Mouse (Mus musculus) myocyte (in vitro differentiated cells): Measurements from ENCODE around the gene Artn. TPM values are rescaled to one million over a fixed set of nuclear protein-coding genes. Genes with fewer than 3 reads are reported as not detected.

ENCODE experiments used
- H3K27me3 ChIP-seq: one replicate; pipeline ENCODE4 v1.6.1; 2011; ENCODE audit not compliant: control insufficient read depth, insufficient read depth, insufficient read length
- H3K36me3 ChIP-seq: one replicate; pipeline ENCODE4 v1.6.1; 2011; ENCODE audit not compliant: control insufficient read depth, insufficient read depth
- H3K4me2 ChIP-seq: one replicate; pipeline ENCODE4 v1.6.1; 2011; ENCODE audit warnings: low read depth, control low read depth
- H3K4me3 ChIP-seq: one replicate; pipeline ENCODE4 v1.5.1; 2011; ENCODE audit warnings: mild to moderate bottlenecking, control low read depth, moderate library complexity
- H3K79me2 ChIP-seq: one replicate; pipeline ENCODE4 v1.6.1; 2011; ENCODE audit not compliant: control insufficient read depth, insufficient read depth
- H3ac ChIP-seq: one replicate; pipeline ENCODE4 v1.6.1; 2011; ENCODE audit not compliant: control insufficient read depth, insufficient read length
- CEBPB ChIP-seq: IDR thresholded peaks from 2 replicates; pipeline ENCODE4 v1.6.1; 2011; ENCODE audit warnings: mild to moderate bottlenecking, moderate library complexity; ENCODE audit not compliant: poor library complexity, insufficient read depth, severe bottlenecking
- E2F4 ChIP-seq: IDR thresholded peaks from one replicate; pipeline ENCODE4 v1.6.1; 2011; ENCODE audit warnings: mild to moderate bottlenecking, control low read depth, moderate library complexity; ENCODE audit not compliant: insufficient read depth
- MAX ChIP-seq: IDR thresholded peaks from one replicate; pipeline ENCODE4 v1.6.1; 2011; ENCODE audit warnings: low read depth, mild to moderate bottlenecking, control low read depth
- MYOD1 ChIP-seq, 3 experiments: IDR thresholded peaks; one replicate each; pipeline ENCODE4 v1.6.1; 2011; ENCODE audit warnings: control low read depth in 2 of 3, low read depth in 2 of 3, mild to moderate bottlenecking in 2 of 3, moderate library complexity in 1 of 3; ENCODE audit not compliant: insufficient read length in 2 of 3, control insufficient read depth in 1 of 3
- MYOG ChIP-seq, 3 experiments: IDR thresholded peaks; one replicate each; pipeline ENCODE4 v1.6.1; 2011; ENCODE audit warnings: control low read depth in 2 of 3, low read depth in 2 of 3, mild to moderate bottlenecking in 2 of 3; ENCODE audit not compliant: insufficient read length in 2 of 3, control insufficient read depth in 1 of 3, insufficient read depth in 1 of 3
- POLR2A ChIP-seq: IDR thresholded peaks from one replicate; pipeline ENCODE4 v1.6.1; 2011; ENCODE audit warnings: low read depth, mild to moderate bottlenecking, control low read depth, moderate library complexity; ENCODE audit not compliant: insufficient read length
- POLR2AphosphoS2 ChIP-seq: IDR thresholded peaks from one replicate; pipeline ENCODE4 v1.6.1; 2011; ENCODE audit warnings: low read depth, control low read depth; ENCODE audit not compliant: insufficient read length
- REST ChIP-seq: IDR thresholded peaks from one replicate; pipeline ENCODE4 v1.6.1; 2011; ENCODE audit warnings: mild to moderate bottlenecking, control low read depth, moderate library complexity; ENCODE audit not compliant: insufficient read depth, insufficient read length
- SRF ChIP-seq: IDR thresholded peaks from one replicate; pipeline ENCODE4 v1.6.1; 2011; ENCODE audit warnings: low read depth; ENCODE audit not compliant: control insufficient read depth, insufficient read length
- TCF12 ChIP-seq: IDR thresholded peaks from one replicate; pipeline ENCODE4 v1.6.1; 2011; ENCODE audit warnings: mild to moderate bottlenecking, control low read depth; ENCODE audit not compliant: poor library complexity, insufficient read depth, severe bottlenecking
- TCF3 ChIP-seq: IDR thresholded peaks from one replicate; pipeline ENCODE4 v1.6.1; 2011; ENCODE audit warnings: low read depth, control low read depth; ENCODE audit not compliant: insufficient read length
- USF1 ChIP-seq: IDR thresholded peaks from one replicate; pipeline ENCODE4 v1.6.1; 2011; ENCODE audit warnings: low read depth, mild to moderate bottlenecking, control low read depth, moderate library complexity
- polyA plus RNA-seq: library from polyadenylated mRNA; unstranded; fragments of >200 nt; fragmentation: generic; extraction: Trizol; gene quantifications from one replicate; pipeline ENCODE4 v1.2.1, GENCODE M21; 2012; ENCODE audit warnings: missing spikeins

The Artn gene
- polyA plus RNA-seq, 1 experiment: 15.9 TPM

DNA sequence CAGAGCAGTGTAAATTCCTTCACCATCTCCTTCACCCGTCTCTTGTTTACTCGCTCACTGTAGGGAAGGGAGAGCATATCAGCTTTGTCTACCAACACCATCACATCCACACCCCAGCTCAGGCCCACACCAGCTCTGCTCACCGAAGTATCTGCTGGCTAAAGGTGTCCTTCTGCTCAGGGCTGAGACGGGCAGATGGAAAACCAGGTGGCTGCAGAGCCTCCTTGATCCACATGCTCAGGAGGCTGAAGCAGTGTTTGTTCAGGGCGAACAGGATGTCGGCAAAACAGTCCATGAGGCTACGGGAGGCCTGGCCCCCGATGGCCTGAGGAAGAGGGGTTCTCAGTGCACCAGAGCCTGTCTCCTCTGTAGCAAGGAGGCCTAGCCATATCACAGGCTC lies 35.0 kb downstream of the Artn start:
- no peak overlapping the region for H3K4me2 ChIP-seq
- H3K36me3 ChIP-seq: peaks cover 25% of the 10 kb centered on the region
- no peaks in the 10 kb centered on the region for H3K79me2 ChIP-seq
- TF ChIP-seq E2F4 (no peak), POLR2AphosphoS2 (no peak), USF1 (no peak), CEBPB (no peak), REST (no peak), TCF3 (no peak), MYOG (IDR thresholded peaks at IDR 0.05; ENCODE audit: control insufficient read depth in 1 of 3, insufficient read depth in 1 of 3, insufficient read length in 2 of 3, low read depth in 2 of 3) (no peak), POLR2A (no peak), SRF (no peak)
- no peak overlapping the region for H3K4me3 ChIP-seq
- no peak overlapping the region for H3ac ChIP-seq
- no peaks in the 10 kb centered on the region for H3K27me3 ChIP-seq

DNA sequence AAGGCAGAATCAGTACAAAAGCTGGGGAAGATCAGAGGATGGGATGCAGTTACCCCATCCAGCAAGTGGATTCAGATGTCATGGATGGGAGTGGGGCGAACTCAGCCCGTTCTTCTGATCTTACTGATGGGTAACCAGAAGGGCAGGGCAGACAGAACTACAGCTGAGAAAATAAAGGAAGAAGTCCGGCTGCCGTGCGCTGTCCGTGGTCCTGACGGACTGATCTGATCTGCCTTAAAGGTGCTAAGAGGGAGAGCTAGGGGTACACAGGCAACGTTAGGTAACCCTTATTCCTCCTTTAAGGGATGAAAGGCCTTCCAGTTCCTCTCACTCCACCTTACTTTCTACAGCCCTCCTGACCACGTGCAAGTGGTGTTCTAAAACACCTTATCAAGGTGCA lies 36.2 kb downstream of the Artn start:
- H3K79me2 ChIP-seq: no peaks in the 10 kb centered on the region
- peaks cover 16% of the 10 kb centered on the region for H3K36me3 ChIP-seq
- no peaks in the 10 kb centered on the region for H3K27me3 ChIP-seq
- H3K4me2 ChIP-seq: no peak overlapping the region
- peak; percentile 96 for TF ChIP-seq REST
- no peak for TF ChIP-seq SRF
- TF ChIP-seq POLR2AphosphoS2: peak; percentile 32
- TF ChIP-seq MYOD1 (IDR thresholded peaks at IDR 0.05; ENCODE audit: control insufficient read depth in 1 of 3, insufficient read length in 2 of 3, low read depth in 2 of 3): no peak
- H3ac ChIP-seq: no peak overlapping the region
- H3K4me3 ChIP-seq: no peak overlapping the region

DNA sequence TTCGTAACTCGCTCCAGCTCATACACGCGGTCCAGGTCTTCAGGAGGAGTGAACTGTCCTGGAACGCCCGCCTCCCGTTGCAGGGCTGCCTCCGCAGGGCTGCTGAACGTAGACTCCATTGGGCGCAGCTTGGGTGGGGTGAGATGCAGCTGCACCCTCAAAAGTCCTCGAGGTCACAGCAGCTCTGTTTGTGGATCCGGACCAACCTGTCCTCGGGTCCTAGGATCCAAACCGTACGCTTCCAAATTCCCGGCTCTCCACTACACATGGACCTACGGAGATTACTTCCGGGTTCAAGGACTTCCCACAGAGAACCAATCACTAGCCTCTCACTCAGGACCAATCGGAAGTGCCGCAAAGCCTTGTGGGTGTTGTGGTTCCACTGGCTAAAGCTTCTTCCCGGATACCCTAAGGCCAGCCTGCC lies 37.8 kb downstream of the Artn start, which contains the start of gene Dph2:
TSS of gene Dph2 (minus strand) at position 295 of the 424 bp plus-strand sequence.
- peak within 1 kb of the TSS; percentile 68 for H3K4me2 ChIP-seq
- H3K36me3 ChIP-seq: peaks cover 8% of the 10 kb centered on the region
- no peak within 1 kb of the TSS for H3ac ChIP-seq
- peak within 1 kb of the TSS; percentile 40 for H3K4me3 ChIP-seq
- H3K79me2 ChIP-seq: peaks cover 3% of the 10 kb centered on the region
- peak; percentile 50 for TF ChIP-seq E2F4
- no peak for TF ChIP-seq MYOD1 (IDR thresholded peaks at IDR 0.05; ENCODE audit: control insufficient read depth in 1 of 3, insufficient read length in 2 of 3, low read depth in 2 of 3)
- no peaks in the 10 kb centered on the region for H3K27me3 ChIP-seq

DNA sequence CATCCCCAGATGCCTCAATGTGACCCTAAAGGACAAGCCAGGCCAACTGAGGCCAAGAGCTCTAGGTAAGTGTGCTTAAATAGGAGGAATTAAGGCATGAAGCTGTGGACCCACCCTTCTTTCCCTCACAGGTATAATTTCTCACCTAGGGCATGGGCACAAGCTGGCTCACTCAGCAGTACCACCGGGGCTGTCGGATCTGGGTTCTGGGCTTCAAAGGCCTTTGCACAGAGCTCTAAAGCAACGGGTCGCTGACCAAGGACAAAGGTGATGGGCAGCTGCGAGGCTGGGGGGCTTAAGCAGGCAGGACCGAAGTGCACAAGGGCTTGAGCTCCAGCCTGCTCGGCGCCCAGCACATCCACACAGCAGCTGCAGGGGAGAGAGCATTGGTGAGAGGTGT lies 38.8 kb downstream of the Artn start:
- no peak for TF ChIP-seq MAX
- no peak for TF ChIP-seq REST
- TF ChIP-seq USF1: no peak
- no peak for TF ChIP-seq TCF3
- no peak for TF ChIP-seq POLR2AphosphoS2
- TF ChIP-seq MYOG (IDR thresholded peaks at IDR 0.05; ENCODE audit: control insufficient read depth in 1 of 3, insufficient read depth in 1 of 3, insufficient read length in 2 of 3, low read depth in 2 of 3): no peak
- no peak for TF ChIP-seq MYOD1 (IDR thresholded peaks at IDR 0.05; ENCODE audit: control insufficient read depth in 1 of 3, insufficient read length in 2 of 3, low read depth in 2 of 3)
- H3K27me3 ChIP-seq: no peaks in the 10 kb centered on the region
- peak overlapping the region; percentile 40 for H3K4me3 ChIP-seq
- H3ac ChIP-seq: no peak overlapping the region
- H3K4me2 ChIP-seq: peak overlapping the region; percentile 68
- peaks cover 11% of the 10 kb centered on the region for H3K79me2 ChIP-seq
- H3K36me3 ChIP-seq: peaks cover 2% of the 10 kb centered on the region

DNA sequence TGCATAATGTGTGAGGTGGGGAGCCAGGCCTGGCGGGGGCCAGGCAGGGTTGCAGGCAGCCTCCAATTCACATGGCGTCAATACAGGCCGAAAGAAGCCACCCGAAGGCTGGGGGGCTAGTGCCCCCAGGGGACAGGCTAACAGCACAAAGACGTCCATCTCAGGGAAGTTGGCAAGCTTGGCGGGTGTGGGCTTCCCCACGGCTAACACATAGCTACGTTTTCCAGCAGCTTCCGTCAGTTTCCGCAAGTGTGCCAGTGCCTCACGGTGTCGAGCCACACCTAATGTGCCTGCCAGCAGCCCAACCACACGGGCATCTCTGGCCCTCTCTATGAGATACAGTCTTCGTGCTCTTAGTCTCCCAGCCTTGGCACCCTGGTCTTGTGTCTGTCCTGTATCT lies 39.5 kb downstream of the Artn start:
- Histone ChIP-seq H3K36me3 (peaks cover under 1% of the 10 kb centered on the region), H3K79me2 (peaks cover 14% of the 10 kb centered on the region), H3ac (no peak overlapping the region), H3K4me3 (no peak overlapping the region), H3K27me3 (no peaks in the 10 kb centered on the region), H3K4me2 (no peak overlapping the region)
- TF ChIP-seq POLR2AphosphoS2: no peak
- TF ChIP-seq TCF12: no peak
- TF ChIP-seq MYOD1 (IDR thresholded peaks at IDR 0.05; ENCODE audit: control insufficient read depth in 1 of 3, insufficient read length in 2 of 3, low read depth in 2 of 3): no peak
- no peak for TF ChIP-seq MYOG (IDR thresholded peaks at IDR 0.05; ENCODE audit: control insufficient read depth in 1 of 3, insufficient read depth in 1 of 3, insufficient read length in 2 of 3, low read depth in 2 of 3)
- TF ChIP-seq SRF: no peak
- TF ChIP-seq POLR2A: no peak
- no peak for TF ChIP-seq REST
- no peak for TF ChIP-seq CEBPB
- TF ChIP-seq USF1: no peak
- no peak for TF ChIP-seq TCF3
- TF ChIP-seq MAX: no peak
- no peak for TF ChIP-seq E2F4

DNA sequence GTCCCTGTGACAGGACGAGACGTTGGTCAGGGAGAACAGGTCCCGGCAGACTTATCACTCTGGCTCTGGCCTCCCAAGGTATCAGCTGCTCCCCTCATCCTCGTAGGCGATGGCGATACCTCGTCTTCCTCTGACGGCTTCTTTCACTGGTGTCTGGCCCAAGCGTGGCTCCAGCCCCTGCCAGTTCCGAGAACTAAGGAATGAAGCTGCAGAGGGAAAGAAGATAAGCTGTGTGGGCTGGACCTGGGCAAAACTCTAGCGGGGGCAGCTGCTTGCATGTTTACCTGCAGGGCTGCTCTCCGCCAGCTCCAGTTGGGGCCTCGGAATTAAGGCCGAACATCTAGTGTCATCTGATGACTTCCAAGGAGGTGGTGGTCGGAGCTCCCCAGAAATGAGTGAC lies 40.1 kb downstream of the Artn start:
- Histone ChIP-seq H3ac (no peak overlapping the region), H3K36me3 (peaks cover 6% of the 10 kb centered on the region), H3K4me3 (no peak overlapping the region), H3K4me2 (no peak overlapping the region), H3K79me2 (peaks cover 17% of the 10 kb centered on the region), H3K27me3 (no peaks in the 10 kb centered on the region)
- TF ChIP-seq MAX: no peak
- no peak for TF ChIP-seq TCF12
- no peak for TF ChIP-seq REST
- TF ChIP-seq TCF3: no peak
- TF ChIP-seq POLR2AphosphoS2: no peak
- TF ChIP-seq MYOD1 (IDR thresholded peaks at IDR 0.05; ENCODE audit: control insufficient read depth in 1 of 3, insufficient read length in 2 of 3, low read depth in 2 of 3): no peak
- no peak for TF ChIP-seq SRF
- TF ChIP-seq CEBPB: no peak
- TF ChIP-seq USF1: no peak
- TF ChIP-seq POLR2A: no peak
- no peak for TF ChIP-seq MYOG (IDR thresholded peaks at IDR 0.05; ENCODE audit: control insufficient read depth in 1 of 3, insufficient read depth in 1 of 3, insufficient read length in 2 of 3, low read depth in 2 of 3)
- TF ChIP-seq E2F4: no peak
